Mouse (Mus musculus) 416B (cell line): Measurements from ENCODE around the gene Ptprn2.

Experiments
- DNase-seq: peaks from one replicate; pipeline ENCODE4 v3.0.0; 2011; ENCODE audit warnings: low read depth

The Ptprn2 gene

GRCm38 (mm10) chr12:117231850-117232249, 746.3 kb downstream of the Ptprn2 start:
- no peak for DNase-seq

GRCm38 (mm10) chr12:117235114-117235513, 749.6 kb downstream of the Ptprn2 start:
- no peak for DNase-seq

- DNase-seq: no peak
These were observed 750.7 kb downstream of the Ptprn2 start for GRCm38 (mm10) chr12:117236020-117236734.

GRCm38 (mm10) chr12:117236981-117237380, 751.5 kb downstream of the Ptprn2 start:
- no peak for DNase-seq

- no peak for DNase-seq
These were observed 754.6 kb downstream of the Ptprn2 start for GRCm38 (mm10) chr12:117239927-117240715.

- no peak for DNase-seq
These were observed 756.7 kb downstream of the Ptprn2 start for GRCm38 (mm10) chr12:117242181-117242580.

- no peak for DNase-seq
These were observed 760.5 kb downstream of the Ptprn2 start for GRCm38 (mm10) chr12:117245885-117246478.

- no peak for DNase-seq
These were observed 764.9 kb downstream of the Ptprn2 start for GRCm38 (mm10) chr12:117250465-117250864.

GRCm38 (mm10) chr12:117251663-117252425, 766.3 kb downstream of the Ptprn2 start:
- DNase-seq: no peak

GRCm38 (mm10) chr12:117252426-117252779, 766.9 kb downstream of the Ptprn2 start:
- DNase-seq: no peak

GRCm38 (mm10) chr12:117254356-117254755, 768.8 kb downstream of the Ptprn2 start:
- DNase-seq: no peak

- no peak for DNase-seq
These were observed 769.8 kb downstream of the Ptprn2 start for GRCm38 (mm10) chr12:117255325-117255724.

- DNase-seq: no peak
These were observed 770.3 kb downstream of the Ptprn2 start for GRCm38 (mm10) chr12:117255776-117256342.

- no peak for DNase-seq
These were observed 771.3 kb downstream of the Ptprn2 start for GRCm38 (mm10) chr12:117256849-117257204.

GRCm38 (mm10) chr12:117257205-117257920, 771.8 kb downstream of the Ptprn2 start:
- DNase-seq: no peak

- DNase-seq: no peak
These were observed 772.5 kb downstream of the Ptprn2 start for GRCm38 (mm10) chr12:117257921-117258497.

GRCm38 (mm10) chr12:117260391-117261164, 775.1 kb downstream of the Ptprn2 start:
- DNase-seq: no peak

GRCm38 (mm10) chr12:117261165-117261440, 775.6 kb downstream of the Ptprn2 start:
- no peak for DNase-seq

GRCm38 (mm10) chr12:117262003-117262402, 776.5 kb downstream of the Ptprn2 start:
- no peak for DNase-seq

- no peak for DNase-seq
These were observed 777.6 kb downstream of the Ptprn2 start for GRCm38 (mm10) chr12:117263081-117263480.
